Mouse (Mus musculus): ENCODE measurements at regions not wholly inside any gene's neighbourhood (a gene's known extent, or its start where the extent isn't known, plus 50 kb on each side); places are given as distances from the start of the nearest gene placed in this dataset.

- TF ChIP-seq CTCF (IDR thresholded peaks at IDR 0.05; ENCODE audit: borderline replicate concordance, insufficient read depth, low read depth, low read length) (no peak), POLR2A (IDR thresholded peaks at IDR 0.05; ENCODE audit: borderline replicate concordance, insufficient read depth, low read length) (no peak)
These were observed 1359.3 kb upstream of the A1bg start for GRCm38 (mm10) chr15:62282116-62282515.

Data from cerebellum, adult 2 months (tissue).